Mouse (Mus musculus): ENCODE data around the gene March7. TPM values are rescaled to one million over a fixed set of nuclear protein-coding genes. Genes with fewer than 3 reads are reported as not detected.

Gene March7
- polyA plus RNA-seq, 1 experiment from 2014 or later, result 46.8 TPM

- H3K4me1 ChIP-seq (ENCODE audit: insufficient read depth, low read depth, low read length), result peaks cover 4% of the 10 kb centered on the region; the same call in 1 of the 2 replicates
- 87% methylated on average over 4 of the region's 4 CpGs for WGBS
- no peaks in the 10 kb centered on the region for H3K27me3 ChIP-seq (replicated peaks; ENCODE audit: insufficient read depth, low read length)
- H3K9ac ChIP-seq (replicated peaks; ENCODE audit: low read depth), result no peak overlapping the region
- peaks cover 14% of the 10 kb centered on the region; the same call in 1 of the 2 replicates for H3K36me3 ChIP-seq (ENCODE audit: insufficient read depth, low read length)
- no peak for DNase-seq (ENCODE audit: low spot score)
- no peak overlapping the region for H3K27ac ChIP-seq (ENCODE audit: low read length)
- TF ChIP-seq CTCF (IDR thresholded peaks at IDR 0.05) (no peak), EP300 (IDR thresholded peaks at IDR 0.05) (no peak)
- no peak for ATAC-seq
- no peak overlapping the region for H3K4me2 ChIP-seq (replicated peaks; ENCODE audit: low read depth, low read length)
- H3K4me3 ChIP-seq (ENCODE audit: low read depth, low read length), result no peak overlapping the region
- H3K9me3 ChIP-seq (ENCODE audit: low read length), result no peaks in the 10 kb centered on the region
These were observed 43.1 kb downstream of the March7 start for GRCm38 (mm10) chr2:60252782-60253181.

GRCm38 (mm10) chr2:60253506-60253905 is 43.8 kb downstream of the March7 start:
- Histone ChIP-seq H3K4me2 (replicated peaks; ENCODE audit: low read depth, low read length) (no peak overlapping the region), H3K9me3 (ENCODE audit: low read length) (no peaks in the 10 kb centered on the region), H3K27ac (ENCODE audit: low read length) (no peak overlapping the region), H3K4me3 (ENCODE audit: low read depth, low read length) (no peak overlapping the region), H3K4me1 (ENCODE audit: insufficient read depth, low read depth, low read length) (peaks cover 4% of the 10 kb centered on the region; the same call in 1 of the 2 replicates), H3K9ac (replicated peaks; ENCODE audit: low read depth) (no peak overlapping the region), H3K36me3 (ENCODE audit: insufficient read depth, low read length) (peaks cover 14% of the 10 kb centered on the region; the same call in 1 of the 2 replicates), H3K27me3 (replicated peaks; ENCODE audit: insufficient read depth, low read length) (no peaks in the 10 kb centered on the region)
- ATAC-seq (no peak), DNase-seq (ENCODE audit: low spot score) (no peak)
- TF ChIP-seq CTCF (IDR thresholded peaks at IDR 0.05), result no peak
- no peak for TF ChIP-seq EP300 (IDR thresholded peaks at IDR 0.05)

GRCm38 (mm10) chr2:60256751-60257150 is 47.1 kb downstream of the March7 start:
- 0 out of 2 replicates have a peak, but pooled peaks cover under 1% of the 10 kb centered on the region for H3K36me3 ChIP-seq (ENCODE audit: insufficient read depth, low read length)
- H3K4me3 ChIP-seq (ENCODE audit: low read depth, low read length), result no peak overlapping the region
- no peak for ATAC-seq
- no peaks in the 10 kb centered on the region for H3K9me3 ChIP-seq (ENCODE audit: low read length)
- DNase-seq (ENCODE audit: low spot score), result no peak
- H3K27me3 ChIP-seq (replicated peaks; ENCODE audit: insufficient read depth, low read length), result no peaks in the 10 kb centered on the region
- H3K27ac ChIP-seq (ENCODE audit: low read length), result no peak overlapping the region
- H3K4me1 ChIP-seq (ENCODE audit: insufficient read depth, low read depth, low read length), result peaks cover 4% of the 10 kb centered on the region; the same call in 1 of the 2 replicates
- no peak overlapping the region for H3K4me2 ChIP-seq (replicated peaks; ENCODE audit: low read depth, low read length)
- TF ChIP-seq EP300 (IDR thresholded peaks at IDR 0.05) (no peak), CTCF (IDR thresholded peaks at IDR 0.05) (no peak)
- WGBS, result 51% methylated on average over 2 of the region's 2 CpGs
- H3K9ac ChIP-seq (replicated peaks; ENCODE audit: low read depth), result no peak overlapping the region

GRCm38 (mm10) chr2:60259186-60259585 is 49.5 kb downstream of the March7 start:
- Histone ChIP-seq H3K9ac (replicated peaks; ENCODE audit: low read depth) (no peak overlapping the region), H3K27ac (ENCODE audit: low read length) (no peak overlapping the region), H3K27me3 (replicated peaks; ENCODE audit: insufficient read depth, low read length) (no peaks in the 10 kb centered on the region), H3K36me3 (ENCODE audit: insufficient read depth, low read length) (no peaks in the 10 kb centered on the region), H3K4me3 (ENCODE audit: low read depth, low read length) (no peak overlapping the region), H3K4me2 (replicated peaks; ENCODE audit: low read depth, low read length) (no peak overlapping the region), H3K9me3 (ENCODE audit: low read length) (no peaks in the 10 kb centered on the region), H3K4me1 (ENCODE audit: insufficient read depth, low read depth, low read length) (peaks cover 4% of the 10 kb centered on the region; the same call in 1 of the 2 replicates)
- TF ChIP-seq CTCF (IDR thresholded peaks at IDR 0.05) (no peak), EP300 (IDR thresholded peaks at IDR 0.05) (no peak)
- DNase-seq (ENCODE audit: low spot score) (no peak), ATAC-seq (no peak)
- WGBS, result 94% methylated on average over 5 of the region's 5 CpGs

- Histone ChIP-seq H3K9me3 (ENCODE audit: low read length) (no peaks in the 10 kb centered on the region), H3K27ac (ENCODE audit: low read length) (no peak overlapping the region), H3K9ac (replicated peaks; ENCODE audit: low read depth) (no peak overlapping the region), H3K36me3 (ENCODE audit: insufficient read depth, low read length) (no peaks in the 10 kb centered on the region), H3K4me3 (ENCODE audit: low read depth, low read length) (no peak overlapping the region), H3K4me1 (ENCODE audit: insufficient read depth, low read depth, low read length) (peaks cover 4% of the 10 kb centered on the region; the same call in 1 of the 2 replicates), H3K4me2 (replicated peaks; ENCODE audit: low read depth, low read length) (no peak overlapping the region), H3K27me3 (replicated peaks; ENCODE audit: insufficient read depth, low read length) (no peaks in the 10 kb centered on the region)
- no peak for DNase-seq (ENCODE audit: low spot score)
- no peak for ATAC-seq
- TF ChIP-seq EP300 (IDR thresholded peaks at IDR 0.05) (no peak), CTCF (IDR thresholded peaks at IDR 0.05) (no peak)
- 77% methylated on average over 5 of the region's 5 CpGs for WGBS
These were observed 51.1 kb downstream of the March7 start for GRCm38 (mm10) chr2:60260621-60261350.

GRCm38 (mm10) chr2:60267567-60267966 is 57.9 kb downstream of the March7 start:
- Histone ChIP-seq H3K4me3 (ENCODE audit: low read depth, low read length) (no peak overlapping the region), H3K36me3 (ENCODE audit: insufficient read depth, low read length) (no peaks in the 10 kb centered on the region; the same call in 1 of the 2 replicates), H3K27me3 (replicated peaks; ENCODE audit: insufficient read depth, low read length) (no peaks in the 10 kb centered on the region), H3K9me3 (ENCODE audit: low read length) (no peaks in the 10 kb centered on the region), H3K27ac (ENCODE audit: low read length) (no peak overlapping the region), H3K4me1 (ENCODE audit: insufficient read depth, low read depth, low read length) (no peaks in the 10 kb centered on the region), H3K9ac (replicated peaks; ENCODE audit: low read depth) (no peak overlapping the region), H3K4me2 (replicated peaks; ENCODE audit: low read depth, low read length) (no peak overlapping the region)
- no peak for DNase-seq (ENCODE audit: low spot score)
- 0 out of 2 replicates have a peak, but pooled peaks have one; percentile 8 for ATAC-seq
- 31% methylated on average over 1 of the region's 1 CpGs for WGBS
- TF ChIP-seq CTCF (IDR thresholded peaks at IDR 0.05) (no peak), EP300 (IDR thresholded peaks at IDR 0.05) (no peak)
